8 mouse cellular contexts compared by ENCODE assay signal in genomic region chr7:105602860-105603623, GRCm38 (mm10). TPM values are rescaled to one million over a fixed set of nuclear protein-coding genes. Genes with fewer than 3 reads are reported as not detected.
DNase-seq lines count a peak whose midpoint lies in the region; ATAC-seq and TF ChIP-seq lines count a peak whose summit lies in the region.

No protein-coding gene starts in this region.

- peak; percentile 66 to 68 for DNase-seq in B cell, adult 2 months
- DNase-seq in adrenal gland, postnatal 25 days = peak; percentile 74
- DNase-seq in liver, adult 2 months (ENCODE audit: extremely low read depth, low read depth, low spot score) = peak; percentile 99
- DNase-seq in naive thymus-derived CD4-positive, alpha-beta T cell, adult 2 months (ENCODE audit: low read depth) = peak; percentile 52

- H3K9ac ChIP-seq in embryonic facial prominence, embryonic 13.5 days = no peak overlapping the region
- no peak overlapping the region for H3K9ac ChIP-seq in heart, embryonic 11.5 days (ENCODE audit: low read depth, low read length)
- H3K9ac ChIP-seq in kidney, embryonic 15.5 days = no peak overlapping the region
- H3K9ac ChIP-seq in liver, adult 2 months (ENCODE audit: low read depth, low read length) = no peak overlapping the region
- H3K9ac ChIP-seq in stomach, embryonic 16.5 days (ENCODE audit: low read length) = no peak overlapping the region

- H3K4me1 ChIP-seq in embryonic facial prominence, embryonic 13.5 days = peaks cover 3% of the 10 kb centered on the region
- no peaks in the 10 kb centered on the region for H3K4me1 ChIP-seq in heart, embryonic 11.5 days (ENCODE audit: control insufficient read depth, insufficient read depth, low read length)
- no peaks in the 10 kb centered on the region for H3K4me1 ChIP-seq in kidney, embryonic 15.5 days
- H3K4me1 ChIP-seq in liver, adult 2 months (ENCODE audit: control insufficient read depth, insufficient read depth, low read length) = peaks cover 15% of the 10 kb centered on the region
- no peaks in the 10 kb centered on the region for H3K4me1 ChIP-seq in stomach, embryonic 16.5 days (ENCODE audit: control insufficient read depth, insufficient read depth, low read length)

- no peaks in the 10 kb centered on the region for H3K27me3 ChIP-seq in embryonic facial prominence, embryonic 13.5 days
- H3K27me3 ChIP-seq in heart, embryonic 11.5 days (ENCODE audit: control insufficient read depth, insufficient read depth, low read length) = no peaks in the 10 kb centered on the region
- H3K27me3 ChIP-seq in kidney, embryonic 15.5 days = no peaks in the 10 kb centered on the region
- no peaks in the 10 kb centered on the region for H3K27me3 ChIP-seq in liver, adult 2 months (ENCODE audit: control insufficient read depth, insufficient read depth, low read length)
- H3K27me3 ChIP-seq in stomach, embryonic 16.5 days (ENCODE audit: control insufficient read depth, insufficient read depth, low read length) = no peaks in the 10 kb centered on the region

- ATAC-seq in embryonic facial prominence, embryonic 13.5 days (ENCODE audit: insufficient number of reproducible peaks, insufficient read depth, low FRiP score, low TSS enrichment, low read depth) = 0 out of 2 replicates have a peak, but pooled peaks have one; percentile 26
- peak; percentile 52; the same call in 1 of the 2 replicates for ATAC-seq in heart, embryonic 11.5 days (replicated peaks; ENCODE audit: insufficient number of reproducible peaks, low FRiP score, low TSS enrichment)
- peak; percentile 86 for ATAC-seq in kidney, embryonic 15.5 days (replicated peaks; ENCODE audit: low FRiP score)
- ATAC-seq in stomach, embryonic 16.5 days (ENCODE audit: insufficient read depth, low FRiP score) = peak; percentile 68

- WGBS in embryonic facial prominence, embryonic 13.5 days = 33% methylated on average over 9 of the region's 9 CpGs
- WGBS in heart, embryonic 11.5 days (ENCODE audit: insufficient replicate concordance) = 38% methylated on average over 9 of the region's 9 CpGs
- WGBS in kidney, embryonic 15.5 days = 30% methylated on average over 9 of the region's 9 CpGs
- WGBS in liver, adult 2 months = 11% methylated on average over 9 of the region's 9 CpGs
- WGBS in stomach, embryonic 16.5 days = 33% methylated on average over 9 of the region's 9 CpGs

- no peaks in the 10 kb centered on the region for H3K36me3 ChIP-seq in embryonic facial prominence, embryonic 13.5 days
- H3K36me3 ChIP-seq in heart, embryonic 11.5 days (ENCODE audit: control insufficient read depth, insufficient read depth, low read length) = no peaks in the 10 kb centered on the region
- no peaks in the 10 kb centered on the region for H3K36me3 ChIP-seq in kidney, embryonic 15.5 days
- H3K36me3 ChIP-seq in liver, adult 2 months (ENCODE audit: control insufficient read depth, insufficient read depth, low read length) = no peaks in the 10 kb centered on the region
- H3K36me3 ChIP-seq in stomach, embryonic 16.5 days (ENCODE audit: control insufficient read depth, insufficient read depth, low read length) = no peaks in the 10 kb centered on the region

- no peak overlapping the region for H3K27ac ChIP-seq in embryonic facial prominence, embryonic 13.5 days
- H3K27ac ChIP-seq in heart, embryonic 11.5 days (ENCODE audit: low read depth, low read length) = no peak overlapping the region
- H3K27ac ChIP-seq in kidney, embryonic 15.5 days = no peak overlapping the region
- no peak overlapping the region for H3K27ac ChIP-seq in liver, adult 2 months (replicated peaks; ENCODE audit: insufficient read depth, low read depth, low read length)
- no peak overlapping the region for H3K27ac ChIP-seq in stomach, embryonic 16.5 days (ENCODE audit: low read length)

- H3K4me3 ChIP-seq in embryonic facial prominence, embryonic 13.5 days = no peak overlapping the region
- no peak overlapping the region for H3K4me3 ChIP-seq in heart, embryonic 11.5 days (ENCODE audit: low read depth, low read length)
- no peak overlapping the region for H3K4me3 ChIP-seq in kidney, embryonic 15.5 days (replicated peaks)
- H3K4me3 ChIP-seq in liver, adult 2 months (ENCODE audit: insufficient read depth, low read depth, low read length) = no peak overlapping the region
- no peak overlapping the region for H3K4me3 ChIP-seq in stomach, embryonic 16.5 days (replicated peaks; ENCODE audit: low read length)

- H3K4me2 ChIP-seq in embryonic facial prominence, embryonic 13.5 days = no peak overlapping the region
- H3K4me2 ChIP-seq in heart, embryonic 11.5 days = no peak overlapping the region
- H3K4me2 ChIP-seq in kidney, embryonic 15.5 days = no peak overlapping the region
- H3K4me2 ChIP-seq in stomach, embryonic 16.5 days (ENCODE audit: low read depth, low read length) = no peak overlapping the region

- H3K9me3 ChIP-seq in embryonic facial prominence, embryonic 13.5 days = peaks cover 5% of the 10 kb centered on the region; the same call in 1 of the 2 replicates
- no peaks in the 10 kb centered on the region for H3K9me3 ChIP-seq in heart, embryonic 11.5 days (replicated peaks; ENCODE audit: control insufficient read depth, low read length)
- H3K9me3 ChIP-seq in kidney, embryonic 15.5 days (replicated peaks) = no peaks in the 10 kb centered on the region
- peaks cover 5% of the 10 kb centered on the region for H3K9me3 ChIP-seq in stomach, embryonic 16.5 days (replicated peaks; ENCODE audit: control insufficient read depth, low read length)

- no peaks in the 10 kb centered on the region for H3K79me2 ChIP-seq in liver, adult 2 months (ENCODE audit: control insufficient read depth, insufficient read depth, low read length)

- TF ChIP-seq CTCF in liver, adult 2 months (IDR thresholded peaks at IDR 0.05; ENCODE audit: low read depth, low read length) = peak; percentile 86

- no peak for TF ChIP-seq POLR2A in liver, adult 2 months (IDR thresholded peaks at IDR 0.05; ENCODE audit: extremely low read depth, insufficient read depth, low read length)

RNA-seq across cellular contexts. Expression of gene Hpx, which starts 3.1 kb away (rescaled TPM):
- total RNA-seq in adrenal gland, postnatal 25 days (2021) = 0.21 and 22.0 TPM in 2 replicates
- 0.37 and 3.7 TPM in 2 replicates for polyA plus RNA-seq in embryonic facial prominence, embryonic 13.5 days (2015; fragmentation: Nextera tagmentation; extraction: Ambion mirVana)
- polyA plus RNA-seq in heart, embryonic 11.5 days (2014; fragmentation: Nextera tagmentation; extraction: Ambion mirVana) = 0.76 and 1.4 TPM in 2 replicates
- polyA plus RNA-seq in kidney, embryonic 15.5 days (2015; fragmentation: Nextera tagmentation; extraction: Ambion mirVana) = 2.0 and 4.4 TPM in 2 replicates
- total RNA-seq in liver, adult 2 months (2014; rRNA removed) = 5,639 and 7,644 TPM in 2 replicates
- polyA plus RNA-seq in liver, adult 2 months (2012; rRNA removed) = 4,285 and 5,140 TPM in 2 replicates
- 10.8 and 15.1 TPM in 2 replicates for polyA plus RNA-seq in stomach, embryonic 16.5 days (2015; fragmentation: Nextera tagmentation; extraction: Ambion mirVana)

RNA-seq across cellular contexts. Expression of gene Apbb1, which starts 21.6 kb away (rescaled TPM):
- 13.6 and 15.0 TPM in 2 replicates for total RNA-seq in adrenal gland, postnatal 25 days (2021)
- polyA plus RNA-seq in embryonic facial prominence, embryonic 13.5 days (2015; fragmentation: Nextera tagmentation; extraction: Ambion mirVana) = 59.9 and 62.3 TPM in 2 replicates
- polyA plus RNA-seq in heart, embryonic 11.5 days (2014; fragmentation: Nextera tagmentation; extraction: Ambion mirVana) = 43.5 and 49.7 TPM in 2 replicates
- 45.9 and 56.9 TPM in 2 replicates for polyA plus RNA-seq in kidney, embryonic 15.5 days (2015; fragmentation: Nextera tagmentation; extraction: Ambion mirVana)
- 1.1 TPM in 2 replicates for total RNA-seq in liver, adult 2 months (2014; rRNA removed)
- polyA plus RNA-seq in liver, adult 2 months (2012; rRNA removed) = 0.85 and 1.6 TPM in 2 replicates
- polyA plus RNA-seq in stomach, embryonic 16.5 days (2015; fragmentation: Nextera tagmentation; extraction: Ambion mirVana) = 36.2 and 38.7 TPM in 2 replicates

RNA-seq across cellular contexts. Expression of gene Trim3, which starts 30.3 kb away (rescaled TPM):
- 32.7 and 34.9 TPM in 2 replicates for total RNA-seq in adrenal gland, postnatal 25 days (2021)
- polyA plus RNA-seq in embryonic facial prominence, embryonic 13.5 days (2015; fragmentation: Nextera tagmentation; extraction: Ambion mirVana) = 41.3 and 49.1 TPM in 2 replicates
- polyA plus RNA-seq in heart, embryonic 11.5 days (2014; fragmentation: Nextera tagmentation; extraction: Ambion mirVana) = 20.2 and 23.7 TPM in 2 replicates
- 28.4 and 37.2 TPM in 2 replicates for polyA plus RNA-seq in kidney, embryonic 15.5 days (2015; fragmentation: Nextera tagmentation; extraction: Ambion mirVana)
- 6.3 and 10.2 TPM in 2 replicates for total RNA-seq in liver, adult 2 months (2014; rRNA removed)
- 10.9 and 14.9 TPM in 2 replicates for polyA plus RNA-seq in liver, adult 2 months (2012; rRNA removed)
- polyA plus RNA-seq in stomach, embryonic 16.5 days (2015; fragmentation: Nextera tagmentation; extraction: Ambion mirVana) = 29.4 and 29.7 TPM in 2 replicates

RNA-seq across cellular contexts. Expression of gene Timm10b, which starts 36.8 kb away (rescaled TPM):
- 125 and 142 TPM in 2 replicates for total RNA-seq in adrenal gland, postnatal 25 days (2021)
- 161 and 178 TPM in 2 replicates for polyA plus RNA-seq in embryonic facial prominence, embryonic 13.5 days (2015; fragmentation: Nextera tagmentation; extraction: Ambion mirVana)
- 151 and 160 TPM in 2 replicates for polyA plus RNA-seq in heart, embryonic 11.5 days (2014; fragmentation: Nextera tagmentation; extraction: Ambion mirVana)
- 184 and 195 TPM in 2 replicates for polyA plus RNA-seq in kidney, embryonic 15.5 days (2015; fragmentation: Nextera tagmentation; extraction: Ambion mirVana)
- 42.2 and 67.5 TPM in 2 replicates for total RNA-seq in liver, adult 2 months (2014; rRNA removed)
- 51.4 and 63.3 TPM in 2 replicates for polyA plus RNA-seq in liver, adult 2 months (2012; rRNA removed)
- polyA plus RNA-seq in stomach, embryonic 16.5 days (2015; fragmentation: Nextera tagmentation; extraction: Ambion mirVana) = 182 and 183 TPM in 2 replicates

RNA-seq across cellular contexts. Expression of gene Arfip2, which starts 37.2 kb away (rescaled TPM):
- total RNA-seq in adrenal gland, postnatal 25 days (2021) = 58.1 and 66.3 TPM in 2 replicates
- 81.4 and 85.5 TPM in 2 replicates for polyA plus RNA-seq in embryonic facial prominence, embryonic 13.5 days (2015; fragmentation: Nextera tagmentation; extraction: Ambion mirVana)
- polyA plus RNA-seq in heart, embryonic 11.5 days (2014; fragmentation: Nextera tagmentation; extraction: Ambion mirVana) = 48.5 and 57.3 TPM in 2 replicates
- 81.6 and 88.2 TPM in 2 replicates for polyA plus RNA-seq in kidney, embryonic 15.5 days (2015; fragmentation: Nextera tagmentation; extraction: Ambion mirVana)
- total RNA-seq in liver, adult 2 months (2014; rRNA removed) = 4.9 and 7.9 TPM in 2 replicates
- 15.7 and 28.6 TPM in 2 replicates for polyA plus RNA-seq in liver, adult 2 months (2012; rRNA removed)
- polyA plus RNA-seq in stomach, embryonic 16.5 days (2015; fragmentation: Nextera tagmentation; extraction: Ambion mirVana) = 77.9 and 78.4 TPM in 2 replicates

Comparison
In these comparisons a context has a peak if more than half of its experiments do, and no peak if none do; other contexts are left out.
1. ATAC-seq: peak in every context shown above with its lines; median percentile 86 in kidney, embryonic 15.5 days; 68 in stomach, embryonic 16.5 days; 52 in heart, embryonic 11.5 days; 26 in embryonic facial prominence, embryonic 13.5 days.
2. RNA of gene Hpx, which starts 3.1 kb away (polyA plus RNA-seq): 4,285 to 5,140 TPM in liver, adult 2 months; 10.8 to 15.1 TPM in stomach, embryonic 16.5 days, 2.0 to 4.4 TPM in kidney, embryonic 15.5 days, 0.76 to 1.4 TPM in heart, embryonic 11.5 days and 0.37 to 3.7 TPM in embryonic facial prominence, embryonic 13.5 days; every median in the first group is over 100 times any median in the second.
3. RNA of gene Apbb1, which starts 21.6 kb away (polyA plus RNA-seq): 59.9 to 62.3 TPM in embryonic facial prominence, embryonic 13.5 days, 45.9 to 56.9 TPM in kidney, embryonic 15.5 days, 43.5 to 49.7 TPM in heart, embryonic 11.5 days and 36.2 to 38.7 TPM in stomach, embryonic 16.5 days; 0.85 to 1.6 TPM in liver, adult 2 months; every median in the first group is over 10 times any median in the second.
4. Peak in every context shown above with its lines, with median percentiles within 50 percentile points of each other: DNase-seq.